Mouse (Mus musculus) lung, postnatal 14 days (tissue): Measurements from ENCODE around the gene Pkd2.
A peak's percentile ranks its signal among the peaks of the same experiment; 100 is the strongest.
"Not testable (repeated sequence)": the region's sequence is repeated elsewhere in the genome, so short reads cannot be mapped to it uniquely, and the experiment has no call there.

Experiments used
- DNase-seq: peaks from one replicate; pipeline ENCODE4 v3.0.0; 2021

Pkd2 gene

DNA sequence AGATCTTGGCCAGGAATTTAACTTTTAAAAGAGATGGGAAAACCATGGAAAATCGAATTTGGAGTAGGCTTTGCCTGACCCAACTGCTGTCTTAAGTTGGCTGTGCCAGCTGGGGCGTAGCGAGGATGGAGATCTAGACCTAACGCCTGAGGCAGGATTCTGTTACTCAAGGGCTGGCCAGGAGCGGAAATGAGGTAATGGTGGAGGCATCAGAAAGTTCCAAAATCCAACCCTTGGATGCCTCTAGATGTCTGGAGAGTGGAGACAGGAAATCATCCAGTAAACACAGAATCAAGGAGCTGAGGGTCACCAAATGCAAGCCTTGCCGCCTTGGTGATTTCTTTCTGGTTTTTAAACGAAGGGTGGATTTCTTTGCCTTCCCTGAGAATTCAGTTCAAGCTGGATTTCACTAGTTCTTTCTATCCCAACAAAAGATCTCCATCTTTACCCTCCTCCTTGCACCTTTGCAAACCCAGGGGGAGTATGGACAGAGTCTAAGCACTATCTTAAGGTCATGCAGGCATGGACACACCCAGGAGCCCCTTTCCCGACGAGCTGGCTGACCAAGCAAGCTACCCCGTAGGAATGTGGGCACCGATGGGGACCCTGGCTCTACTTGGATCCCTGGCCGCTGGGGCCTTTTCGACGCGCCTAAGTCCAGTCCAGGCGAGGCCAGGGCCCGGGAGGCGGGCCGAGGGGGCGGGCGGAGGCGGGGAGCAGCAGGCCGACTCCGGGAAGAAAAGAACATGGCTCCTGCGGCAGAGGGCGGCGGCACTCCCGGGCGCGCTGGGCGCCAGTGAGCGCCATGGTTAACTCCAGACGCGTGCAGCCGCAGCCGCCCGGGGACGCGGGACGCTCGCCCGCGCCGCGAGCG is at the start of gene Pkd2:
Pkd2 (plus strand) TSS at position 619 of the 874 bp plus-strand sequence.
- DNase-seq, result peak; percentile 81

DNA sequence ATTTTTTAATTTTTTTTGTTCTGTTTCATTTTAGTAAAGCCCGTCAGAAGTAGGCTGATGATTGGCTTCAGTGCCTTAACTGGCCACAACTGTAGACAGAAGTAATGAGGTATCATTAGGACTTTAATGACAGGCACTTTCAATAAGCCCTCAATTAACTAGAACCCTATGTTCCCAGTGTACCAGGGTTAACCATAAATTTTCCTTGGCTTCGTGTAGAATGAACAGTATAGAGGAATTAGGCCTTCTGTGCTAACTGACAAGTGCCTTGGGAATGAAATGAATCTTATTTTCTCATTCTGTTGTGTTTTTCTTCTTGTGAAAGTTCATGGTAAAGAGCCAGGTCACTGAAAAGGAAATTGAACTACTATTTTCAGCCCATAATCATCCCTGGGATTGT is 43.3 kb upstream of the Pkd2 start:
- DNase-seq, result no peak

DNA sequence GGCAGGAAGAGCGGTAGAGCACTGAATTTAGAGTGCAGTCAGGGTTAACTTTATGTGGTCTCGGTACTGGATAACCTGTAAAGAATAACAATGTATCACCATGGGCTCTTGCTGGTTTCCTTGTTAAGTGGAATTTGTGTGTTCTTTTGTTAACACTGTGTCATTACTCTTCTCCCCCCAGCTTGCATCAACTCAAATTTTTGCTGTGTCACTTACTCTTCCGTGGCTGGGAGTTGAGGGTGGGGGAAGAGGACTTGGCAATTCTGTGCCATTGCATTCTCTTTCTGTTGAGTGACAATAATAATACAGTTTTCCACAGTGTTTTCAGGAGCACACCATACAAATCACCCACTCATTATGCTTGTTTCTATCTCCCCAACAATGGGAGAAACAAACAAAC is 42.2 kb upstream of the Pkd2 start:
- no peak for DNase-seq

GRCm38 (mm10) chr5:104417721-104418120 is 41.5 kb upstream of the Pkd2 start:
- DNase-seq, result no peak

- DNase-seq, result no peak
Measured at GRCm38 (mm10) chr5:104422039-104422438, 37.2 kb upstream of the Pkd2 start.

GRCm38 (mm10) chr5:104423861-104424260 is 35.4 kb upstream of the Pkd2 start:
- no peak for DNase-seq

GRCm38 (mm10) chr5:104425949-104426348 is 33.3 kb upstream of the Pkd2 start:
- peak; percentile 12 for DNase-seq

- DNase-seq, result peak; percentile 44
Measured at GRCm38 (mm10) chr5:104432886-104433285, 26.4 kb upstream of the Pkd2 start.

DNA sequence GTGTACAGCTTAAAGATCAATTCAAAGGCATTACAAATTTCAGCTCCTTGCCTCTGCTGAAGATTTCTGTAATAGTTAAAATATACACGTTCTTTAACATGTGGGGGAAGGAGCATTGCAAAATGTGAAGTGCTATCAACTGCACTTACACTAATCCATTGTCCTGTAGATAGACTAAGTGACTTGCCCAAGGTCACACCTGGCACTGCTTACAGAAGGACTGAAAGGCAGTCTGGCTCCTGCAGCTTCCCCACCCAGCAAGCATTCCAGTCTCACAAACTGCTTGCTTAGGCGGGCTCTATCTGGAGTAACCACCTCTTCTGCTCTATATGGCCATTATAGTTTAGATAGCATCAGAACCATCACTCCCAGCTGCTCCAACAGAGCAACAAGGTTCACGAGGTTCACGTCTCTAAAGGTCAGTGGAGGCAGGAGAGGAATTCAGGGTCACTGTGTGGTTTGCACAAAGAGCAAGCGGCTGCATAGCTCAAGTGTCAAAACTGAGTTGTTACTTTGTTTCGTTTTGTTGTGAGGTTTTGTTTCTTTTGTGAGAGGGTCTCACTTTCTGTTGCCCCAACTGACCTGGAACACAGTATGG is 25.2 kb upstream of the Pkd2 start:
- DNase-seq, result no peak

DNA sequence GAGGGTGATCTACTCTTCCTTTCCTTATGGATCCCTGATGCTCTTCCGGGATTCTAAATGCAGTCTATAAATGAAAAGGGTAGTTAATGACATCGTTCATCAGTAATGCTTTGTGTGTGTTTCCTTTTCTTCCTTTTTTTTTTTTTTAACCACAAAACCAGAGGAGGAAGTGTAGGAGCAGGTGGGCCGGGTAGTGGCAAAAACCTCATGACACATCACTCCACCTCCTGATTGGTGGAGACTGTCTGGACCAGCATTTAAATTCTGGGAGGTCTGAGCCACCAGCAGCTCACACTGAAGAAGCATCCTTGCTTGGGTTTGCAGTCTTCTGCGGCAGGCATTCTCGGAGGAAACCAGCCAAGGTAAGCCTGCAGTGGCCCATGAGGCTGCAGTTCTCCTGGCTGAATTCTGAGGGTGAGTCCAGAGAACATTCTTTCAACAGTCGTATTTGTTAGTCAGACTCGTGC is 24.4 kb upstream of the Pkd2 start, which contains the start of gene Spp1:
Spp1 (plus strand) TSS at position 284 of the 467 bp plus-strand sequence.
- DNase-seq, result no peak

- DNase-seq, result no peak
Measured at GRCm38 (mm10) chr5:104436406-104437076, 22.7 kb upstream of the Pkd2 start.

DNA sequence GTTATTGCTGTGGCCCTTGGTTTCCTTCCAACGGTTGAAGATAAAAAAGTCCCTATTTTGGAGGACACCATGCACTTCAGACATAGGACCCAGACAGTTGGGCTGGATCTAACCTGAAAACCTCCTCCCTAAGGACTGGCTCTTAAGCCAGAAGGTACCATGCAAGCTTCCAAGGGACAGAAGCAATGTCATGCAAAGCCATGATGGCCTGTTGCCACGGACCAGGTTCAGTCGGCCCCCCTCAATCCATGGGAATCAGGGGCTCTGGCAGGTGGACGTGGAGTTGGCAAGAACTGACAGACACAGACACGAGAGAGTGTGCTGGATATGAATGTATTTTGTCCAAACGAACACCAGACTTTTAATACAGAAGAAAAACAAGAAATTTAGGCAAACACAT is 16.9 kb upstream of the Pkd2 start:
- DNase-seq, result no peak

- DNase-seq, result no peak
Measured at GRCm38 (mm10) chr5:104442850-104443249, 16.4 kb upstream of the Pkd2 start.

GRCm38 (mm10) chr5:104446156-104446555 is 13.1 kb upstream of the Pkd2 start:
- peak; percentile 70 for DNase-seq

- not testable (repeated sequence) for DNase-seq
Measured at GRCm38 (mm10) chr5:104448346-104448745, 10.9 kb upstream of the Pkd2 start.

- DNase-seq, result no peak
Measured at GRCm38 (mm10) chr5:104449491-104449890, 9.8 kb upstream of the Pkd2 start.

GRCm38 (mm10) chr5:104453075-104453474 is 6.2 kb upstream of the Pkd2 start:
- DNase-seq, result no peak

DNA sequence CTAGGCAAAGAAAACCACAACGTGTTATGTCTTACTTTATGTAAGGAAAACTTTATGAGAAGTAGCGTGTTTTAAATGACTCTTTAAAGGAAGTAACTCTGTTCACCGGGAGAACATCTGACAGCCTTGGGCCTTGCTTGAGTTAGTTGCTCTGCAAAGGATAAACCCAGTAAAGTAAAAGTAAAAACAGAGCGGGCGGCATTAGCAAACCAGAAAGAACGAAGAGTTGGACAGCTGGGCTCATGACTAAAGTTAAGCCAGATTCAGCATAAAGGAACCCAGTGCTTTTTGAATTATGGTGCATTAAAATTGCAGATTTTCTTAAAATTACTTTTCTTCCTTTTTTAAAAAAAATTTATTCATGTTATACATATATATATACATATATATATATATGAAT is 4.7 kb upstream of the Pkd2 start:
- no peak for DNase-seq

DNA sequence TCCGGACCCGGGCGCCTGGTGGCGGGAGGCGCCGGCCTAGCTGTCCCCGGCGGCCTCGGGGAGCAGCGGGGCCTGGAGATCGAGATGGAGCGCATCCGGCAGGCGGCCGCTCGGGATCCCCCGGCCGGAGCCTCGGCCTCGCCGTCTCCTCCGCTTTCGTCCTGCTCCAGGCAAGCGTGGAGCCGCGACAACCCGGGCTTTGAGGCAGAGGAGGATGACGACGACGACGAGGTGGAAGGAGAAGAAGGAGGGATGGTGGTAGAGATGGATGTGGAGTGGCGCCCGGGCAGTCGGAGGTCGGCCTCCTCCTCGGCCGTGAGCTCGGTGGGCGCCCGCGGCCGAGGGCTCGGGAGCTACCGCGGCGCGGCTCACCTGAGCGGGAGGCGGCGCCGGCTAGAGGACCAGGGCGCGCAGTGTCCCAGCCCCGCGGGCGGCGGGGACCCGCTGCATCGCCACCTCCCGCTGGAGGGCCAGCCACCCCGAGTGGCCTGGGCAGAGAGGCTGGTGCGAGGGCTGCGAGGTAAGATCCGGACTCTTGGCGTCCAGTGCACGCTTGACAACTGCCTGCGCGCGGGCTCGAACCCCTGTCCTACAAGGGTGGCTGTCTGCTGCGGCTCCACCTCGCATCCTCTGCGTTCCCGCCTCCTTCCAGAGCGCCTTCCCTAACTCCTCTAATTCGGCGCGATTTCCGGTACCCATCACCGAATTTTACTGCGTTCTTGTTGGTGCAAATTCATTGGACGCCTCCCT is 631 bp downstream of the Pkd2 start:
- DNase-seq, result peak; percentile 50

DNA sequence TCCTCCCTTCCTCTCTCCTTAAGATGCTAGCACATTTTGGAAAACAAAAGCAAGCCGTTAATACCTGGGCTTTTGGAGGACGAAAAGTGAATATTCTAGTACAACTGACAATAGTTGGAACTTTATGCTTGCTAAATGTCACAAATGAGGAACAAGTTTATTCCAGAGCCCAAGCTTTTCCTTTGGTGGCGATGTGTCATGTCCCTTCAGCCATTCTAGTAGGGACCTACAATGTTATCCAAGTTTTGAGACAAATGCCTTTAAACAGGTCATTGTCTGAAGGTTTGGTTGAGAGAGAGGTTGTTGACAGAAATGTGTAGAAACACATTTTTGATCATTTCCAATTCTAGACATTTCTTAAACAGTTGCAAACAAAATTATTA is 1.2 kb downstream of the Pkd2 start:
- no peak for DNase-seq

DNA sequence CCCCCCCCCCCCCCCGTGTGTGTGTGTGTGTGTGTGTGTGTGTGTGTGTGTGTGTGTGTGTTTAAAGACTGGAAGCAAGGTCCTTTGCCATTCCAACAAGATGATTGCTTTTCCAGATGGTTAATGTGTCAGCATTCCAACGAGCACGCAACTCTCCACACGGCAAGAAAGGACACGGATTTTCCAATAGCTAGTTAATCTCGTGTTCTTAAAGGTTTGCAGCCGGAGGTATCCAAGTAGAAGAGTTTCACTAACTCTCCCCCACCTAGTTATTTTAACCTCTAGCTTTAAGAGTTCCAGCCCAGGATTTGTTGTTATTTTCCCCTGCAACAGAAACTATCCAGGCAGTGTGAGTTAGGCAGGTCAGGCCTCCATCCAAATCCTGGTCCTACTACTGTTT is 1.6 kb downstream of the Pkd2 start:
- no peak for DNase-seq

DNA sequence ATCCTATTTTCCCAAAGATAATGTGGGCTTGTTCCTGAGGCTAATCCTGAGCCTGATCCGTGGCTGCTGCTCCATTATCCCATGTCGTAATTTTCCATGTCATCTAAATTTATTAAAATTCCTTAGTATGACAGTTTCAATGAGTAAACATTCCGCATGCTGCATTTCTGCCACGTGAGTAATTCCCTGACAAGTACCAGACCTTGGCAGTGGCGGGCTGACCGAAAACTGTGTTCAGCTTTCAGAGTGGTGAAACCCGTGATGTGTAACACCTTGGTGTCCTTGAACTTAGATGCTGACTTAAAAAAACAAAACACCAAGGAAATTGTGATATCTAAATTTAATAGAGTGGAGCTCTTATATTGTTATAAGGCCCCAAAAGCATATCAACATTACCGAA is 6.0 kb downstream of the Pkd2 start:
- peak; percentile 16 for DNase-seq

GRCm38 (mm10) chr5:104465731-104466130 is 6.5 kb downstream of the Pkd2 start:
- DNase-seq, result peak; percentile 66
